Mouse (Mus musculus): ENCODE measurements around the gene Scube2. TPM values are rescaled to one million over a fixed set of nuclear protein-coding genes. Genes with fewer than 3 reads are reported as not detected.

Scube2 gene
- polyA plus RNA-seq, 1 experiment from 2014 or later: 1.4 TPM

DNA sequence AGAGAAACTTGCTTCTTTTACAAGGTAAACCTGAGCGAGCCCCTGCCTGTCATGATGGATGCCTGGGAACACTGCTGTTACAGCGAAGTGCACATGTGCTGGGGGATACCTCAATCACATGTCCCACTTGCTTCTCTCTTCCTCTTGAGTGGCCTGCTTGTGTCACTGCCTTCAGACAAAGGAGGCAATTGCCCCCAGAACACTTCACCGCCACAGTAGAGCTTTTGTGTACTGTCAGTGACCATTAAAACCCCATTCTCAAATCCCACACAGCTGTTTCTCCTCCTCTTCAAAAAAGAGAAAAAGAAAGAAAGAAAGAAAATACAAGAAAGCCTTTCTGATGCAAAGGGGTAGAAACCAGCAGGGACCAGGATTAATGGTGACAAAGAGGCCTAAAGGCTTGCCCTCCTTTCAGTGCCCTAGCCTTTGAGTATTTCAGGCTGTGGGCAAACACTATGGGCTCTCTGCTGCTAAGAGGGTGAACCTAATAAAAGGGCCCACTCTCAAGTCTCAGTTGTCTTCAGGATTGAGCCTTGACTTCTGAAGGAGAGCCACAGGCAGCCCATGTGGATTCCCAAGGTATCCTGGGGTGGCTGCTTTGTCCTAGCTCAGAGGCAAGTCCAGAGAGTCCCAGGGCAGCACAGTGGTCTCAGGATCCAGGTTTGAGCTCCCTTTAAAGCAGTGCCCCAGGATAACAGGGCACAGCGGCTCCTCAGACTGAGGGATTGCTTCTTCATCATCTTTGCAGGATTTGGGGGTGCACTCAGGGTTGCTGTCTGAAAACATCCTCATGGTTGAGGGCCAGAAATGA is 51.9 kb downstream of the Scube2 start:
- no peaks in the 10 kb centered on the region for H3K36me3 ChIP-seq
- H3K9ac ChIP-seq: no peak overlapping the region
- no peak overlapping the region for H3K4me2 ChIP-seq
- no peaks in the 10 kb centered on the region for H3K27me3 ChIP-seq
- no peaks in the 10 kb centered on the region for H3K9me3 ChIP-seq
- WGBS: 17% methylated on average over 4 of the region's 4 CpGs
- no peak overlapping the region for H3K27ac ChIP-seq
- no peak for ATAC-seq (ENCODE audit: low FRiP score)
- H3K4me3 ChIP-seq: no peak overlapping the region
- peaks cover 5% of the 10 kb centered on the region; the same call in 1 of the 2 replicates for H3K4me1 ChIP-seq (replicated peaks)

- Histone ChIP-seq H3K9me3 (no peaks in the 10 kb centered on the region), H3K4me3 (no peak overlapping the region), H3K9ac (no peak overlapping the region), H3K4me2 (no peak overlapping the region), H3K27ac (no peak overlapping the region), H3K4me1 (replicated peaks) (no peaks in the 10 kb centered on the region), H3K27me3 (no peaks in the 10 kb centered on the region), H3K36me3 (no peaks in the 10 kb centered on the region)
- no peak for ATAC-seq (ENCODE audit: low FRiP score)
- 85% methylated on average over 8 of the region's 8 CpGs for WGBS
Observed at GRCm38 (mm10) chr7:109807616-109808485, 57.6 kb downstream of the Scube2 start.

DNA sequence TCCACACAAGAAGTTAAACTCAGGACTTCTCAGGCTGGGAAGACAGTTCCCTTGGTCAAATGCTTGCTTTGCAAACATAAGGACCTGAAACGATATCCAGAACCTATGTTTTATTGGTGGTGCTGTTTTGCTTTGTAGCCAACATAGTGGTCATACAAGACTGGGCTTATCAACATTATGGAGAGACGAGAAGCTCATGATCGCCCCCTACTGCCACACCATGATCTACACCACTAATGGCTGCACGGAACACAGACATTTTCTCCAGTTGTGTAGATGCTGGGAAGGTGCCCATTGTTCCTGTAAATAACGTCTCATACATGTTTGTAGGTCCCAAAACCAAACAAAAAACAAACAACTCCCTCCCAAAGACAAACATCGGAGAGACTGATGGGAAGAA is 60.6 kb downstream of the Scube2 start:
- no peak overlapping the region for H3K27ac ChIP-seq
- no peak for ATAC-seq (ENCODE audit: low FRiP score)
- H3K9ac ChIP-seq: no peak overlapping the region
- H3K4me1 ChIP-seq (replicated peaks): no peaks in the 10 kb centered on the region
- no peaks in the 10 kb centered on the region for H3K27me3 ChIP-seq
- no peaks in the 10 kb centered on the region for H3K9me3 ChIP-seq
- 69% methylated on average over 6 of the region's 6 CpGs for WGBS
- H3K36me3 ChIP-seq: no peaks in the 10 kb centered on the region
- H3K4me3 ChIP-seq: no peak overlapping the region
- H3K4me2 ChIP-seq: no peak overlapping the region

- no peaks in the 10 kb centered on the region for H3K4me1 ChIP-seq (replicated peaks)
- H3K9me3 ChIP-seq: no peaks in the 10 kb centered on the region
- H3K4me3 ChIP-seq: no peak overlapping the region
- H3K4me2 ChIP-seq: no peak overlapping the region
- no peak for ATAC-seq (ENCODE audit: low FRiP score)
- H3K9ac ChIP-seq: no peak overlapping the region
- 94% methylated on average over 6 of the region's 6 CpGs for WGBS
- no peaks in the 10 kb centered on the region for H3K27me3 ChIP-seq
- H3K36me3 ChIP-seq: no peaks in the 10 kb centered on the region
- no peak overlapping the region for H3K27ac ChIP-seq
Observed at GRCm38 (mm10) chr7:109804355-109804754, 61.1 kb downstream of the Scube2 start.

DNA sequence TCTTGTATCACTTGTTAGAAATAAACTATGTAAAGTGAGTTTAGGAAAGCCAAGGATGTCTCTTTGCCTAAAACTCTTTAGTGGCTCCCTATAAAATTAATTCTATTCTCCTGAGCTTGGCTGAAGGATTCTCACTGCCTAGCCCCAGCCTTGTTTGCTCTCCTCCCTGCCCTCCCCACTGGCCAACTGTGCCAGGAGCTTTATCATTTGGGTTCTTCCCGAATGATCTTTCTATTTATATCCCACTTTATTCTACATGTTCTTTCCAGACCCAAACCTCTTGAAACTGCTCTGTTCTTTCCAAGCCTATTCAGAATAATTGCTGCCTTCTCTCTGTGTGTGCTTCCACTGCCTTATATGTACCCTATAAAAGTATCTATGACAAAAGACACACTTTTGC is 62.0 kb downstream of the Scube2 start:
- Histone ChIP-seq H3K4me1 (replicated peaks) (no peaks in the 10 kb centered on the region), H3K27me3 (no peaks in the 10 kb centered on the region), H3K9me3 (no peaks in the 10 kb centered on the region), H3K4me2 (no peak overlapping the region), H3K36me3 (no peaks in the 10 kb centered on the region), H3K4me3 (no peak overlapping the region), H3K27ac (no peak overlapping the region), H3K9ac (no peak overlapping the region)
- ATAC-seq (ENCODE audit: low FRiP score): no peak
- 74% methylated on average over 1 of the region's 1 CpGs for WGBS

- Histone ChIP-seq H3K4me1 (replicated peaks) (no peaks in the 10 kb centered on the region), H3K27ac (no peak overlapping the region), H3K36me3 (no peaks in the 10 kb centered on the region), H3K9ac (no peak overlapping the region), H3K4me3 (no peak overlapping the region), H3K4me2 (no peak overlapping the region), H3K27me3 (no peaks in the 10 kb centered on the region), H3K9me3 (no peaks in the 10 kb centered on the region)
- no peak for ATAC-seq (ENCODE audit: low FRiP score)
- WGBS: 95% methylated on average over 4 of the region's 4 CpGs
Observed at GRCm38 (mm10) chr7:109800626-109801025, 64.9 kb downstream of the Scube2 start.

DNA sequence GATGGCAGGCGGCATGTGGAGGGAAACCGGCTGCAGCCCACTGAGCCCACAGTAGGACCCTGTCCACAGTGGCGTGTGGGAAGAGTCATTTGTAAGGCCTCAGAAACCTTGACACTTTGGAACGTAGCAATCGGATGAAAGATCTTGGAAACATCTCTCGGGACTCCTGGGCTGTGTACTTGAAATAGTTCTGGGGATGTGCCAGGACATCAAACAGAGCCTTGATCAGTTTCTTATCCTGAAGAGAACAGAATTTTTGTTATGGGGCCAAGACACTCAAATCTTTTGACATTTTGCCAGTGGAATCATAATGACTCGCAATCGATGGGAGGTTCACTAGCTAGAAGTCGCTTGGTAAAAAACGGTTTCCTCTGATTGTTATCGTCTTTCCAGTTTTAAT is 66.3 kb downstream of the Scube2 start:
- no peak for ATAC-seq (ENCODE audit: low FRiP score)
- Histone ChIP-seq H3K36me3 (no peaks in the 10 kb centered on the region), H3K4me3 (no peak overlapping the region), H3K9ac (no peak overlapping the region), H3K27me3 (no peaks in the 10 kb centered on the region), H3K27ac (no peak overlapping the region), H3K4me1 (replicated peaks) (peaks cover 4% of the 10 kb centered on the region; the same call in 1 of the 2 replicates), H3K9me3 (no peaks in the 10 kb centered on the region), H3K4me2 (no peak overlapping the region)
- WGBS: 86% methylated on average over 11 of the region's 11 CpGs

DNA sequence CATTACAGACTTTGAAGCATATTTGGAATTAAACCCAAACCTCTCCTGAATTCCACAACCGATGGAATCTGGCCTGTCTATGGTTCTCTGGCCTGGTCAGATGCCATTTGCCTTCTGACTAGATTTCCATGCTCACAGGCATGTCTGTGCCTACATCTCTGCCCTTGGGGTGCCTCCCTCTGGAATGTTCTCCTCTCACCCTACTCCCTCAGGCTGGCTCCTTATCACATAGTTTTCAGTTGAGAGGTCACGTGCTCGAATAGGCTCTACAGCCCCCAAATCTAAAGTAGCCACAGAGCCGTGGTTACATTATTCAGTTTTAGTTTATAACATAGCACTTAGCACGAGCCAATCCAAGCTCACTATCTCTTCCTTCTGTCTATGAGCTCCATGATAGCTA is 69.9 kb downstream of the Scube2 start:
- WGBS: 87% methylated on average over 5 of the region's 5 CpGs
- H3K27me3 ChIP-seq: no peaks in the 10 kb centered on the region
- H3K27ac ChIP-seq: no peak overlapping the region
- no peak overlapping the region for H3K4me3 ChIP-seq
- no peak overlapping the region for H3K9ac ChIP-seq
- no peak overlapping the region for H3K4me2 ChIP-seq
- H3K9me3 ChIP-seq: no peaks in the 10 kb centered on the region
- ATAC-seq (ENCODE audit: low FRiP score): no peak
- no peaks in the 10 kb centered on the region for H3K36me3 ChIP-seq
- H3K4me1 ChIP-seq (replicated peaks): peaks cover 4% of the 10 kb centered on the region; the same call in 1 of the 2 replicates

- Histone ChIP-seq H3K9ac (no peak overlapping the region), H3K36me3 (no peaks in the 10 kb centered on the region), H3K9me3 (no peaks in the 10 kb centered on the region), H3K27me3 (no peaks in the 10 kb centered on the region), H3K4me2 (no peak overlapping the region), H3K4me3 (no peak overlapping the region), H3K4me1 (replicated peaks) (peaks cover 4% of the 10 kb centered on the region; the same call in 1 of the 2 replicates), H3K27ac (no peak overlapping the region)
- WGBS: 67% methylated on average over 2 of the region's 2 CpGs
- ATAC-seq (ENCODE audit: low FRiP score): no peak
Observed at GRCm38 (mm10) chr7:109794556-109794955, 70.9 kb downstream of the Scube2 start.

- no peak overlapping the region for H3K9ac ChIP-seq
- no peak overlapping the region for H3K4me3 ChIP-seq
- H3K36me3 ChIP-seq: no peaks in the 10 kb centered on the region
- no peak overlapping the region for H3K27ac ChIP-seq
- 83% methylated on average over 2 of the region's 2 CpGs for WGBS
- H3K9me3 ChIP-seq: no peaks in the 10 kb centered on the region
- no peak overlapping the region for H3K4me2 ChIP-seq
- no peaks in the 10 kb centered on the region for H3K27me3 ChIP-seq
- peaks cover 4% of the 10 kb centered on the region; the same call in 1 of the 2 replicates for H3K4me1 ChIP-seq (replicated peaks)
- ATAC-seq (ENCODE audit: low FRiP score): no peak
Observed at GRCm38 (mm10) chr7:109792759-109793158, 72.7 kb downstream of the Scube2 start.

- H3K4me2 ChIP-seq: no peak overlapping the region
- peaks cover 4% of the 10 kb centered on the region; the same call in 1 of the 2 replicates for H3K4me1 ChIP-seq (replicated peaks)
- H3K9me3 ChIP-seq: no peaks in the 10 kb centered on the region
- H3K9ac ChIP-seq: no peak overlapping the region
- 88% methylated on average over 3 of the region's 3 CpGs for WGBS
- no peaks in the 10 kb centered on the region for H3K27me3 ChIP-seq
- no peak overlapping the region for H3K4me3 ChIP-seq
- no peak overlapping the region for H3K27ac ChIP-seq
- H3K36me3 ChIP-seq: no peaks in the 10 kb centered on the region
- ATAC-seq (ENCODE audit: low FRiP score): no peak
Observed at GRCm38 (mm10) chr7:109790818-109791217, 74.7 kb downstream of the Scube2 start.

- Histone ChIP-seq H3K27ac (no peak overlapping the region), H3K9ac (no peak overlapping the region)
- WGBS: 71% methylated on average over 2 of the region's 2 CpGs
Observed at GRCm38 (mm10) chr7:109787860-109788259, 77.6 kb downstream of the Scube2 start.

More at GRCm38 (mm10) chr7:109787860-109788259, 77.6 kb downstream of the Scube2 start:
- Histone ChIP-seq H3K9me3 (no peaks in the 10 kb centered on the region), H3K4me2 (no peak overlapping the region), H3K27me3 (peaks cover 11% of the 10 kb centered on the region), H3K4me3 (no peak overlapping the region), H3K4me1 (replicated peaks) (0 out of 2 replicates have a peak, but pooled peaks cover 3% of the 10 kb centered on the region), H3K36me3 (no peaks in the 10 kb centered on the region)
- ATAC-seq (ENCODE audit: low FRiP score): no peak
